Mouse (Mus musculus): ENCODE measurements around the gene Mast4. TPM values are rescaled to one million over a fixed set of nuclear protein-coding genes. Genes with fewer than 3 reads are reported as not detected.

Gene Mast4
- polyA plus RNA-seq, 1 experiment from 2014 or later: 31.8 TPM

DNA sequence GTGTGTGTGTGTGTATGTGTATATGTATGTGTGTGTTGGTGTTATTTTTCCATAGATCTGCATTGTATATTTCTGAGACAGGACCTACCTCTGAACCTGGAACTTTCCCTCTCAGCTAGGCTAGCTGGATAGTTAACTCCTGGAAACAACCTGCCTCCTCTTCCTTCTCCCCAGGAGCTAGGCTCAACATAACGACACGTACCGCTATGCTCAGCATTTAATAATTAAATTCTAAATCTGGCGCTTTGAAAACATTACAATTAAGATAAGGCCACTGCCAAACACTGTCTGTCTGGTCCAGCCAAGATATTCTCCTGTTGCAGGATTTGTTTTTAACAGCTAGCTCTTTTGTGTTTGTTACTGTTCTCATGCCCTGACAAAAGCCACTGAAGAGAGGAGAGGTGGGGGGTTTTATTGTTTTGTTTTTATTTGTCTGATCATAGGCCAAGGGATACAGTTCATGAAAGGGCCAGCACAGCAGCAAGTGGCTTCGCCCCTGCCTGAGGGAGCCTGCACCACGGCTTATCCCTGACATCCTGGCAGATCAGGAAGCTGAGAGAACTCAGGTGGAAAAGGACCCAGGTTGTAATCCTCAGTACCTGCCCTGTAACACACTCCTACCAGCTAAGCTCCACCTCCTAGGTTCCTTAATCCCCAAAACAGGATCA, 205.0 kb downstream of the Mast4 start:
- no peaks in the 10 kb centered on the region for H3K4me1 ChIP-seq
- 54% methylated on average over 6 of the region's 6 CpGs for WGBS
- no peak overlapping the region for H3K4me2 ChIP-seq
- no peaks in the 10 kb centered on the region for H3K27me3 ChIP-seq
- ATAC-seq (ENCODE audit: borderline replicate concordance, extremely low read depth, low FRiP score, low TSS enrichment): no peak
- no peak overlapping the region for H3K27ac ChIP-seq
- H3K36me3 ChIP-seq: no peaks in the 10 kb centered on the region
- no peak overlapping the region for H3K4me3 ChIP-seq
- H3K9me3 ChIP-seq: no peaks in the 10 kb centered on the region
- H3K9ac ChIP-seq: no peak overlapping the region

DNA sequence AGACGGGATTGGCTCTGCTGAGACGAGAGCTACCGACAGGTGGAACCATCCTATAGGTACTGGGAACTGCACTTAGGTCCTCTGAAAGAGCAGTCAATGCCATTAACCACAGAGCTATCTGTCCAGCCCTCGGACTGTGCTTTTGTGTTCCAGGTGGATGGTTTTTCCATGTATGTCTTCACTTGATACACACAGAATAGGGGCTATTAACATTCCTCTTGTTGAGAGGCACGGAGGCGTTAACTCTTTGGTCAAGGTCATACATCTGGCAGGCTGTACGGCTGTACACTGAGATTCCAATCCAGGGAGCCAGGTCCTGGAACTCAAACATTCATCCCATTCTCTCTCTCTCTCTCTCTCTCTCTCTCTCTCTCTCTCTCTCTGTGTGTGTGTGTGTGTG, 205.6 kb downstream of the Mast4 start:
- 64% methylated on average over 7 of the region's 7 CpGs for WGBS
- no peak overlapping the region for H3K4me2 ChIP-seq
- no peaks in the 10 kb centered on the region for H3K4me1 ChIP-seq
- no peak overlapping the region for H3K27ac ChIP-seq
- H3K36me3 ChIP-seq: no peaks in the 10 kb centered on the region
- H3K27me3 ChIP-seq: no peaks in the 10 kb centered on the region
- no peak overlapping the region for H3K4me3 ChIP-seq
- ATAC-seq (ENCODE audit: borderline replicate concordance, extremely low read depth, low FRiP score, low TSS enrichment): no peak
- no peaks in the 10 kb centered on the region for H3K9me3 ChIP-seq
- H3K9ac ChIP-seq: no peak overlapping the region

DNA sequence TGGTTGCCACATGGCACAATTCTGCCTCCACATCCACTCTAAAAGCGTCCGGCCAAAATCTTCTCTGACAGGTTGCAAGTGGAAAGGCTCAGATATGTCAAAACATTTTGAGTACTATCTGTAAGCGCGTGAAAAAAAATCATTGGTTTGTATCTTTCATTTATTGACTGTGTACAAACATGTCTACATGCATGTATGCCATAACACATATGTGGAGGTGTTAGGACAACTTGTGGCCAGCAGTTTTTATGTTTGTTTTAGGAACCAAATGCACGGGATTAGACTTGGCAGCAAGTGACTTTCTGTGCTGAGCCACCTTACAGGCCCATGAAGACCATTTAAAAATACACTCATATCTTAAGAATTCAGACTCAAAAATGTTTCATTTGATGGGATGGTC, 206.7 kb downstream of the Mast4 start:
- no peak for ATAC-seq (ENCODE audit: borderline replicate concordance, extremely low read depth, low FRiP score, low TSS enrichment)
- H3K36me3 ChIP-seq: no peaks in the 10 kb centered on the region
- H3K9me3 ChIP-seq: no peaks in the 10 kb centered on the region
- no peaks in the 10 kb centered on the region for H3K4me1 ChIP-seq
- no peak overlapping the region for H3K4me3 ChIP-seq
- no peak overlapping the region for H3K4me2 ChIP-seq
- 73% methylated on average over 5 of the region's 5 CpGs for WGBS
- H3K9ac ChIP-seq: no peak overlapping the region
- no peak overlapping the region for H3K27ac ChIP-seq
- no peaks in the 10 kb centered on the region for H3K27me3 ChIP-seq

DNA sequence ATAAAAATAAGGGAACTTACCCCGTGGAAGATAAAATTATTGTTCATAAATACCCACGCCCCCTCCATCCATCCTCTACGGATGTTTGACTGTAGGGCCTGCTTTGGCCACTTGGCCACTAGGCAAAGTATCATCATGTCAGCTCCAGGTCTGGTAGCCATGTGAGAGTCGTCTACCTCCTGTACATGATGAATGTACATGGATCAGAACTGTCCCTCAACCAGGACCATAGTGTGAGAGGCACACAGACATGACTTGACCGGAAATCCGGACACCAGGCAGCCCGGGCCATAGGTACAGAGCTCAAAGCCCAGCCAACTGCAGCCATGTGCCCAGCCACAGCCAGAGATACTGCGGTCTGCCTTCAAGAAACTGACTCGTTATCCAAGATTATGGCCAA, 210.6 kb downstream of the Mast4 start:
- ATAC-seq (ENCODE audit: borderline replicate concordance, extremely low read depth, low FRiP score, low TSS enrichment): no peak
- H3K4me3 ChIP-seq: no peak overlapping the region
- H3K4me1 ChIP-seq: peaks cover 9% of the 10 kb centered on the region; the same call in 1 of the 2 replicates
- no peak overlapping the region for H3K9ac ChIP-seq
- H3K27ac ChIP-seq: no peak overlapping the region
- H3K36me3 ChIP-seq: no peaks in the 10 kb centered on the region
- no peak overlapping the region for H3K4me2 ChIP-seq
- WGBS: 84% methylated on average over 9 of the region's 9 CpGs
- no peaks in the 10 kb centered on the region for H3K27me3 ChIP-seq
- H3K9me3 ChIP-seq: no peaks in the 10 kb centered on the region

DNA sequence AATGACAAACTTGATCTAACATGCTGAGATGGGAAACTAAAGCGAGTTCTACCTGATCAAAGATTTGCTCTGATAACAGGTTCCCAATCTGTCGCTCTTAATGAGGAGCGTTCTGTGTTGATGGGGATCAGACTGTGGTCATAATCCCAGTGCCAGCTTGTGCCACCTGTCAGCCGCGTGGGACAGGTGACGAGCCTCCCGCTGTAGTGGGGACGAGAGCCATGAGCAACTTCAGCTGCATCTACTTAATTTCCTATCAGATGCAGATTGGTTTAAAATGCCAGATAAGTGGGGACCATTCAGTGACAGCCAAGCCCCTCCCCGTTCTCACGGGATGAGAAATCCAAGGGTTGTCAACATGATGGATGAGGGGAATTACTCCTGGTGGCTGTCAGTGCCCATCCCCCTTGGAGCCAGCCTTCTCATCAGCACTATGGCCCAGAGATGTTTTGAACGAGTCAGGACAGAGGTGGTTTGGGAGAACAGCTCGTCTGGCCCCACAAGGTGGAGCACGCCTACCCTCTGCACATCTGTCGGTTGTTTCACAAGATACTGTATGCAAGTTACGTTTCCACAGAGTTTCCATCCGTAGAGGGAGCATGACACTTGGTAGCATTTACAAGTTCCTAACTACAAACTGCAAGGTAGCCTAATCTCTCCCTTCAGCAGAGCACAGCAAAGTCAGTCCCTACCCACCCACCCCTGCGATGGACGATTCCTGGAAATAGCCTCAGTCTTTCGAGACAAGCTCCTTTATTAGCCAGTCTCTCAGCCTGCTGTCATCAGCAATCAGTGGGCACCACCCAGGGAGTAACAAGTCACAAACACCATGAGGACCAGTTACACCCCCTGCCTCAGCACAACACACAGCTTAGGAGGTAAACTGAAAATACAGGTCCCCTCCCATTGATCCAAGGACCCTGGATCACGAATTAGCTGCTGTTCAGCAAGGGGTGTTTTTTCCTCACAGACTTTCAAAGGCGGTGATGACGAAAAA, 212.2 kb downstream of the Mast4 start:
- ATAC-seq (ENCODE audit: borderline replicate concordance, extremely low read depth, low FRiP score, low TSS enrichment): 0 out of 2 replicates have a peak, but pooled peaks have one; percentile 29

DNA sequence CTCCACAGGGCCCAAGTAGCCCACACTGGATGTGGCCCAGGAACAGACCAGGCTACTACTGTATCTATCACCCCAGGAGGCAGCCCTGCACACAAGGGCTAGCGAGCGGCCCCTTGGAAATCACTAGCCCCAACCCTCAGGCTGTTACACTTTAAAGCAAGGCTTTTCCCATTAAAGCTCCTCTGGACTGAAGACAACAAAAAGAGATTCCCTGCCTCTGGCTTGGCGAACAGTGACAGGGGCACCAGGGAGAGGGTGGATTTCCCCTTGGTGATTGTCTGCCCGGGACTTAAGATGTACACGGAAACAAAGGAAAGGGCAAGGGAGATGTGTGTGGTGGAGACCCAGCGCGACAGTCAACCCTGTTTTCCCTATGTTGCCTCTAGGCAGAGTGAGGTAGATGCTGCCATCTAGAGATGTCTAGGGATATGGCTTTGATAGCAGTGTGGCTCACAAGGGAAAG, 213.6 kb downstream of the Mast4 start:
- no peaks in the 10 kb centered on the region for H3K36me3 ChIP-seq
- no peaks in the 10 kb centered on the region for H3K9me3 ChIP-seq
- H3K9ac ChIP-seq: no peak overlapping the region
- ATAC-seq (ENCODE audit: borderline replicate concordance, extremely low read depth, low FRiP score, low TSS enrichment): peak; percentile 73; the same call in 1 of the 2 replicates
- WGBS: 22% methylated on average over 7 of the region's 7 CpGs
- peaks cover 9% of the 10 kb centered on the region; the same call in 1 of the 2 replicates for H3K4me1 ChIP-seq
- no peaks in the 10 kb centered on the region for H3K27me3 ChIP-seq
- H3K4me2 ChIP-seq: peak overlapping the region; percentile 29; the same call in 1 of the 2 replicates
- H3K4me3 ChIP-seq: no peak overlapping the region
- H3K27ac ChIP-seq: no peak overlapping the region

More for the DNA sequence above, 212.2 kb downstream of the Mast4 start:
- Histone ChIP-seq H3K4me1 (peaks cover 9% of the 10 kb centered on the region; the same call in 1 of the 2 replicates), H3K9me3 (no peaks in the 10 kb centered on the region), H3K27me3 (no peaks in the 10 kb centered on the region), H3K27ac (no peak overlapping the region), H3K4me3 (no peak overlapping the region), H3K36me3 (no peaks in the 10 kb centered on the region), H3K4me2 (no peak overlapping the region), H3K9ac (no peak overlapping the region)
- WGBS: 34% methylated on average over 22 of the region's 22 CpGs

DNA sequence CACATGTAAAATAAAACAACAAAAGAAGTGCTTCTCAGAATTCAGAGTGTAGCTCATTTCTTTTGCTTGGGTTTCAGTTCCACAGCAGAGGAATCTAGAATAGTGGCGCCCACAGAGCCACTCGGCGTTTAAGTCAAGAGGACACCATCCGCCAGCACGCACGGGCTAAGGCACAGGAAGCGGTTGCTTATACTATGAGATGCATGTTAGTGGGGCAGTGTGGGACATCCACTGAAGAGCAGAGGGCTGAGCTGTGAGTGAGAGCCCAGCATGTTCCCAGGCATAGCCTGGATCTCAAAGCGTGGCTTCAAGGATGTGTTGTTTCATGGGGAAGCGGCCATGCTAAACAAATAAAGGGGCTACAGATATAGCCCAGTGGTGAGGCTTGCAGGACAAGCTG, 214.6 kb downstream of the Mast4 start:
- Histone ChIP-seq H3K9ac (no peak overlapping the region), H3K4me3 (no peak overlapping the region), H3K4me1 (peaks cover 12% of the 10 kb centered on the region; the same call in 1 of the 2 replicates), H3K27ac (no peak overlapping the region; the same call in 1 of the 2 replicates), H3K27me3 (no peaks in the 10 kb centered on the region), H3K9me3 (no peaks in the 10 kb centered on the region), H3K36me3 (no peaks in the 10 kb centered on the region), H3K4me2 (no peak overlapping the region)
- ATAC-seq (ENCODE audit: borderline replicate concordance, extremely low read depth, low FRiP score, low TSS enrichment): no peak
- 76% methylated on average over 9 of the region's 9 CpGs for whole genome bisulfite sequencing

DNA sequence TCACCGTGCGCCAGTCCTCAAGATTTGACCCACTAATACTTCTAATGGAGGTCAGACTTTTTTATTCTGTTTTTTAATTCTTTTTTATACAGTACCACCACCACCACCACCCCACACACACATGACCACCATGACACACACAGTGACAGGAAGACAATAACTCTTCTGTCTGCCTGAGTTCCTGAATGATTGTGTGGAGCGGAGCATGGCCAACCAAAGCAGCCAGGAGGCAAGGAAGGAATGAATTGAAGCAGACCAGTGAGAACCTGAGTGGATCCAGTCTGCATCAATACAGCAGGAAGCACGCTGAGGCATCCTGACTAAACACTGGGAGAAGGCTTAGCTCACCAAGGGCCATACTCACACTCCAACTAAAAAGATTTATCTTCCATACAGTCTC, 219.2 kb downstream of the Mast4 start:
- Histone ChIP-seq H3K27me3 (no peaks in the 10 kb centered on the region), H3K4me1 (peaks cover 29% of the 10 kb centered on the region; the same call in 1 of the 2 replicates), H3K4me2 (no peak overlapping the region), H3K27ac (no peak overlapping the region), H3K36me3 (no peaks in the 10 kb centered on the region), H3K4me3 (no peak overlapping the region), H3K9me3 (no peaks in the 10 kb centered on the region), H3K9ac (no peak overlapping the region)
- ATAC-seq (ENCODE audit: borderline replicate concordance, extremely low read depth, low FRiP score, low TSS enrichment): no peak
- 88% methylated on average over 4 of the region's 4 CpGs for WGBS

DNA sequence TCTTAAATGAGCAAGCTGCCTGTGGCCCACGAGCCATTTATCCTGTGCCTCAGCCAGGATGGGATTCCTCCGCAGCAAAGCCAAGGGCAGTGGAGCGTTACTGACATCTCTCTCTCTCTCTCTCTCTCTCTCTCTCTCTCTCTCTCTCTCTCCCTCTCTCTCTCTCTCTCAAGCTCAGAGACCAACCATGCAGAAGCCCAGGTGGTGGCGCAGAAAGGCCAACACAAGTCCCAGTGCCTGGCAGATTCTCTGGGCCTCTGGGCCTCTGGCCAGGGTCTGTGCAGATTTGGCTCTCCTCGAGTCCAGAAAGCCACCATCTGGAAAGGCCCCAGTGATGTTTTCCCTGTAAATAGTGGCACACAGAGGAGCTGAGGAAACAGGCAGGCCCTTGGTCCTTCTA, 220.0 kb downstream of the Mast4 start:
- Histone ChIP-seq H3K36me3 (no peaks in the 10 kb centered on the region), H3K9me3 (no peaks in the 10 kb centered on the region), H3K4me2 (no peak overlapping the region), H3K27me3 (no peaks in the 10 kb centered on the region), H3K4me3 (no peak overlapping the region), H3K9ac (no peak overlapping the region), H3K27ac (peak overlapping the region; percentile 22; the same call in 1 of the 2 replicates), H3K4me1 (peaks cover 29% of the 10 kb centered on the region; the same call in 1 of the 2 replicates)
- ATAC-seq (ENCODE audit: borderline replicate concordance, extremely low read depth, low FRiP score, low TSS enrichment): peak; percentile 57; the same call in 1 of the 2 replicates
- 34% methylated on average over 5 of the region's 5 CpGs for WGBS

DNA sequence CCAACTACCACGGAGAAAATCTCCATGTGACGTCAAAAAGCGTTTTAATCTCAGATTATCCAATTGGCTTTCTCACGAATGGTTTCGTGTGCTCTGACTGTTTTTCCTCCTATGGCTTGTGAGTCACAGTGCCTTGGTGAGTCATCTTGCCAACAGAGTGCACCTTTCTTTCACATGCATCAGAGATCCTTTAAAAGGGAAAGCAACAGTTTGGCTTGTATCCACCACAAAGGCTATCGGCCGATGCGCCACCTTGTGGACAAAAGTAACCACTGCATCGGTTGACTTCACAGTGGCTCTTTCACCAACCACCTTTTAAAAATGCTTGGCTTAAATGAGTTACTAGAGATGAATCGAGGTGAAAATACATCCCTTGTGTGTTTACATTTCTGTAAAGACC, 224.4 kb downstream of the Mast4 start:
- no peak overlapping the region for H3K9ac ChIP-seq
- no peaks in the 10 kb centered on the region for H3K9me3 ChIP-seq
- ATAC-seq (ENCODE audit: borderline replicate concordance, extremely low read depth, low FRiP score, low TSS enrichment): no peak
- H3K4me3 ChIP-seq: no peak overlapping the region
- no peaks in the 10 kb centered on the region for H3K36me3 ChIP-seq
- WGBS: 29% methylated on average over 10 of the region's 10 CpGs
- H3K4me2 ChIP-seq: peak overlapping the region; percentile 7; the same call in 1 of the 2 replicates
- no peaks in the 10 kb centered on the region for H3K27me3 ChIP-seq
- H3K27ac ChIP-seq: no peak overlapping the region
- peaks cover 28% of the 10 kb centered on the region; the same call in 1 of the 2 replicates for H3K4me1 ChIP-seq

DNA sequence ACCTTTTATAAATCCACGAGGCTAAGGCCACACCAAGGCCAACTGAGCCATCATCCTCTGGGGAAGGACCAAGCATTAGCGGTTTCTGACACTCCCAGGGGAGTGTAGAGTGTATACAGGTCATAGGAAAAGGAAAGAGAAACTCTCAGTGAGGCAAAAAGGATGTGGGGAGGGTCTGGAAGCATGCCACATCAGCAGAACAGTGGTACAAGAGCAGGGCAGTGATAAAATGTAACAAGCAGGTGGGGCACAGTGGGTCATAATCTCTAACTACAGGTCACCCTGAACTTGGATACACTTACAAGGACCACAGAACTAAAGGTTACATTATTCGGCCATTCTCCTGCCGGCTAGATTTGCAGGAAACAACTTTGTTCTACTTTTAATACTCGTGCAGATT, 226.9 kb downstream of the Mast4 start:
- H3K4me3 ChIP-seq: no peak overlapping the region
- ATAC-seq (ENCODE audit: borderline replicate concordance, extremely low read depth, low FRiP score, low TSS enrichment): no peak
- 89% methylated on average over 5 of the region's 5 CpGs for WGBS
- H3K27ac ChIP-seq: no peak overlapping the region
- no peak overlapping the region for H3K9ac ChIP-seq
- no peaks in the 10 kb centered on the region for H3K9me3 ChIP-seq
- H3K36me3 ChIP-seq: no peaks in the 10 kb centered on the region
- H3K4me2 ChIP-seq: no peak overlapping the region
- peaks cover 21% of the 10 kb centered on the region; the same call in 1 of the 2 replicates for H3K4me1 ChIP-seq
- H3K27me3 ChIP-seq: no peaks in the 10 kb centered on the region
